Mouse (Mus musculus) spleen, postnatal 14 days (tissue): ENCODE results near the gene Rasgrf2.

Source experiments
- DNase-seq, 2 experiments: peaks; one replicate each; pipeline ENCODE4 v3.0.0; 2021 to 2022; ENCODE audit warnings: low spot score in 2 of 2

Rasgrf2 gene

DNA sequence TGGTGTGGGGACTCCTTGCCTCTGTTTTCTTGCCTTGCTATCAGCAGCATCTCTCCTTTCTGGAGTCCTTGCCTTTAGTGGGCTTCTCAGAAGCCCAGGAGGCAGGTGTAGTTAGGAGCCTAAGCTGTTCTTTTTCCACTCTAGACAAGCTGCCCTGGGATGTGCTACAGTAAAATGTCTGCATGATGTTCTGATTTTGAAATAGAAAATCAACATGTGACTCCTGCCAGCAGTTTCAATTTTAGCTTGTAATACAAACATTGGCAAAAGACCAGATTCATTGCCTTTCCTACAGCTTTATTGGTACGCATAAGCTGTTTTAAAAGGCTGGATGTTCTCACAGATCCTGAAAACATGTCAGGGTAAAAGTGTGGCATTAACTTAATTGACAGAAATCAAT lies 176.3 kb downstream of the Rasgrf2 start:
- DNase-seq = no peak

GRCm38 (mm10) chr13:91940113-91940512 lies 191.3 kb downstream of the Rasgrf2 start:
- DNase-seq = no peak

DNA sequence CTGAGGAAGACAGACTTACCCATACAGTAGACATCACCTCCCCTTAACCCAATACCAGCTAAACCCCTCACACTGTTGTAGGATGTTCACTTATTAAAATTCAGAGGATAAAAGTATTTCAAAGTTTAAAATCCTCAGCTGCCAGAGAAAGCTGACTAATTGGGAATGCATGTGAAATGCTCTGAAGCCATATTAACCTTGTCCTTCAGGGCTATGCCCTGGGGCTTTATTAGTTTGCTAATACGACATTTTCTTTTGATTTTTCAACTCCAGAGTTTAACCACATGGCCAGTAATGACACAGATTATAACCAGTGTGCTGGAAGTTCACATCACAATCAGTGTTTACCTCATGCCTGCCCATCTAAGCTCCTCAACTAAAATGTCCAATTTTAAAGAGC lies 192.6 kb downstream of the Rasgrf2 start:
- DNase-seq = no peak

DNA sequence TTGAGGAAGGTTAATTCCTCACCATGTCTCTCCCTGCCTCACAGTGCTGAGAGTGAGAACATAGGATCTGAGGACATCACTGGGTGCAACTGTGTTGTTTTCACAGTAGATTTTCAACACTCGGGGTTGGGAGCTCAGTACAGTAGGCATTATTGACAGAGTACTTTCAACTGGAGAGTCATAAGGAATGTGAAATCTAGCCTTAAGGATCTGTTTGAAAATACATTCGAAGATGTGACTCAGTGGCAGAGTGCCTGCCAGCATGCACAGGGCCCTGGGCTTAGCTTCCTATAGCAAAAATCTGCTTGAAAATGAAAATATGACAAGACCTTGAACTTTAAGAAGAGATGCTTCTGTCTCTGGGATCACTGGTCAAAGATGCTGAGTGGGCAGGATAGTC lies 194.2 kb downstream of the Rasgrf2 start:
- DNase-seq = no peak

DNA sequence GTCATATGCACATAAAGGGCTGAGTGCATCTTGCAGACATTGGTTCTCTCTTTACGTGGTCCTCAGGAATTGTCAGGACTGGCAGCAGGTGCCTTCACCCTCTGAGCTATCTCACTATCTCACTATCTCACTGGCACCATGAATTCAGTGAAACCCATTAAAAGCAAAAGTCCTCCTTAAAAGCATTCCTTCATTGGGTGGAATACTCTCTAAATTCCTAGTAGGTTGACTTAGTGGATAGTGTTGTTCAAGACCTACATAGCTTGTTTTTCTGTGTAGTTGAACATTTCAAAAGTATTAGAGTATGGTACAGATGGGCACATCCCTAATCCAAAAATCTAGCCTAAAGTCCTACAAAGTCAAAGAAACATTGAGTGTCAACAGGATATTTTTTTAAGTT lies 199.3 kb downstream of the Rasgrf2 start:
- no peak for DNase-seq

GRCm38 (mm10) chr13:91929943-91930726 lies 201.3 kb downstream of the Rasgrf2 start:
- no peak for DNase-seq

DNA sequence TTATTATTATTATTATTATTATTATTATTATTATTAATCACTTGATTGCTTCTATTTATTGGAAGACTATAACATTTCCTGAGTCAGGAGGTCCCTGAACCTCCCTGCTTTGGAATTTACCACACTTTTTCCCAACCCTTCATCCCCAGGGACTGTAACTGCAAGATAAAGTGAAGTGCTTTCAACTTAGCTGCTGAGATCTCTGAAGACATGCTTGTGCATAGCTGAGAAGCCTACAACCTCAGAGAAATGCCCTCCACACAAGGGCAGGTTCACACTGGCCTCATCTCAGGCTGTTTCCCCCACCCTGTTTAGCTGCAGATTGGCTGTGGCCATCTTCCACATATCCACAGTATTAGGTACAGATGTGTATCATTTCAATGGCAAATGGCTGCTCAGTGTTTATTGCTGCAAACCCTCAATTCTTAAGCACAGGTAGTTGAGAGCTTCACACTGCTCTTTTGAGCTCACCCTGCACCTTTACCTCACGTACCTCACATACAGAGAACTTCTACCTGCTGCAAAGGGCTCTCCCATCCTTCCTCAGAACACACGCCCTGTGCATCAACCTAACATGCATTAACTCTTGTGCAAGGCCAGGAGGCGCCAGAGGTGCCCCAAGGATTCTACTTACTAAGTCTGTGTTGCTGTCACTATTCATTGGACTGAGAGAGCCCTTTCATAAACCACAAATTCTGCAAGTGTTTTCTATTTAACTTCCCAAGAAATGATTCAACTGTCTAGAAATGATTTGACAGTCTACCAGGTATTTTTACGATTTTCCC lies 202.7 kb downstream of the Rasgrf2 start:
- DNase-seq = no peak

GRCm38 (mm10) chr13:91921010-91921409 lies 210.4 kb downstream of the Rasgrf2 start:
- no peak for DNase-seq

GRCm38 (mm10) chr13:91918764-91919163 lies 212.7 kb downstream of the Rasgrf2 start:
- no peak for DNase-seq

DNA sequence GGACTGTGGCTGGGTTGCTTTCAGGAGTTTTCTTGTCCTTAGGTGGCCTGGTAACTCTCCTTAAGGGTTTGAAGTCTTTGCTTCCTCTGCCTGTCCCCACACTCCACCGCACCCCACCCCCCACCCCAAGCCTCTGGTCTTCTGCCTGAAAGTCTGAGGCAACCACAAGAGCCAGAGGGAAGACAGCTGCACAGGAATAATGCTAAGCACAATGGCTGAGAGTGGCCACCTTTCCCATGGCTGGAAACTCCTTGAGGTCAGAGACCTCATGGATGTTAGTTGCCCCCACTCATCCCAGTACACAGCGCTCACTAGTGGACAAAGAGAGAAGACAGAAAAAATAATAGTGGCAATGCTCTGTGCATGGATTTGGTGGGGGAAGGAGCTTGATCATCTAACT lies 213.6 kb downstream of the Rasgrf2 start:
- DNase-seq = no peak

- no peak for DNase-seq
Observed at GRCm38 (mm10) chr13:91916308-91916707, 215.1 kb downstream of the Rasgrf2 start.

- DNase-seq = no peak
Observed at GRCm38 (mm10) chr13:91915582-91916239, 215.7 kb downstream of the Rasgrf2 start.

DNA sequence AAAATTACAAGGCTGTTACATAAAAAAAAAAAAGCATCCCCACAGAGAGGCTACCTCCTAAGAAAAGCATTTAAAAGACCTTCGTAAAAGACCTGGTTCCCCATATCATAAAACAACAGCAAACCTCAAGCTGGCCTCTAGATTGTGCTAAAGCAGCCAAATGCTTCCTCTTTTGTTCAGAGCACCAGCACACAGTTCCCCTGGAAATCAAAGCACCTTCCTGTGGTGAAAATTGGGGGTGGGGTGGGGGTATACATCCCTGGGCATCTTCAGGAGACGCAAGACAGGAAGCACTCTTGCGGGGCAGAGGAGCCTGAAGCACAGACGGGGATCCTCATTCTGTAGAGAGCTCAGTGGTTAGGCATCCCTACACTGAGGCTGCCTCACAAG lies 216.3 kb downstream of the Rasgrf2 start:
- DNase-seq = no peak

DNA sequence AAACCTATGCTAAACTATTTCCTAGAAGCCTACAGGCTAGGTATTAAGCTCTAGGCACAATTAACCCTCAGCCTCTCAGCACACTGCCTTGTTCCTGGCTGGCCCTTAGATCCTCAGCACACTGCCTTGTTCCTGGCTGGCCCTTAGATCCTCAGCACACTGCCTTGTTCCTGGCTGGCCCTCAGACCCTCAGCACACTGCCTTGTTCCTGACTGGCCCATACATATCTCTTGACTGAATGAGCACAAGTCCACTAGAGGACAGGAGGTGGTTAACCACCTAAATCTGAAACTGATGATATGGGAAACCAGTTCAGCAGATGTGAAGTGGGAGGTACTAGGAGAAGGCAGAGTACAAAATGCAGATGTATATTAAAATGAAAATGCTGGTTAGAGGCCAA lies 219.8 kb downstream of the Rasgrf2 start:
- no peak for DNase-seq

- DNase-seq = no peak
Observed at GRCm38 (mm10) chr13:91911211-91911610, 220.2 kb downstream of the Rasgrf2 start.

DNA sequence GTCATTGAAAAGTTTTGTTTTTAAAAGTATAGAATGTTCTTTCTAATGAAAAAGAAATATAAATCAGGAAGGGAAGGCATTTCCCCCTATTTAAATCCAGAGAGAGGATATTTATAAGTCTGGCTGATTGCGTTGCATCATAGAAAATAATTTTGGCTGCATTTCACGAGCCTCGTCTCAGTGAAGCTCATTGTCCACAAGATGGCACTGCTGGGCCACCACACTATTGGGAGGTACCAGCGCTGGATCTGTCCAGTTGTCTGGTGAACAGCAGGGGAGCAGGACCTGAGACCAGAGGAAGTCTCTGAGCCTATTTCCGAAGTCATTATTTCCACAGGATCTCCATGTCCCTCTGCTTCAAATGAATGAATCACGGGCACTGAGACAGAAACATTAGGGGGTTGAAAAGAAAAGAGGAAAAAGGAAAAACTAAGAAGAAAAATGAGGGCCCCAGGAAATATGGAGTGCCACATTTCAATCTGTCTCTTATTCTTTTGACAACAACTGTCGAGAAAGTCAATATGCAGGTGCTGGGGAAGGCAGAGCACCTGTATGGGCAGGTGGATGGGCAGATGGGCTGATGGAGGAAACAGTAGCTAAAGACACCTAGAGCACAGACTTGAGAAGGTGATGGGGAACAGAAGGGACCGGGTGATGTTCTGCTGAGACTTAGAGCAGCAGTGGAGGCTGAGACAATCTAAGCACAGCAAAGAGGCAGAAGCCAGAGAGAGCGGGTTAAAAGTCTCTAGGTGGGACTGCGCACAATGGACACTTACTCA lies 223.1 kb downstream of the Rasgrf2 start:
- DNase-seq = peak; percentile 15 to 62

DNA sequence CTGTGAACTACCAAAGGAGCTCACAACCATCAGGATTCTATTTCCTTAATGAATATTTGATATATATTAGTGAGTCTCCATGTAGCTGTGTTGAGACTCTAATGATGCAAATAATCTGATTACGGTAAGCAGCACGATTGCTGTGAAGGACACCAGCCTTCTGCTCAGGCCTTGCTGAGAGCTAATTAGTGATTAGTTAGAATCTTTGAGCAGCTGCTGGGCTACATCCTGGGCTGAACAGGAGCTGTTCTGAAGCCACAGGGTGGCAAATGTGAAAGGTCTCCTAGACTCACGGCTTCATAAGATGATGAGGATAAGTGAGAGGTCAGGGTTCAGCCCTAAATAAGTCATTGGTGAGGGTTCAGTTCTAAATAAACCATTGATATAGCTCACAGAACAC lies 225.1 kb downstream of the Rasgrf2 start:
- DNase-seq = no peak

- DNase-seq = no peak
Observed at GRCm38 (mm10) chr13:91896476-91896875, 235.0 kb downstream of the Rasgrf2 start.

- DNase-seq = no peak
Observed at GRCm38 (mm10) chr13:91893132-91893531, 238.3 kb downstream of the Rasgrf2 start.

DNA sequence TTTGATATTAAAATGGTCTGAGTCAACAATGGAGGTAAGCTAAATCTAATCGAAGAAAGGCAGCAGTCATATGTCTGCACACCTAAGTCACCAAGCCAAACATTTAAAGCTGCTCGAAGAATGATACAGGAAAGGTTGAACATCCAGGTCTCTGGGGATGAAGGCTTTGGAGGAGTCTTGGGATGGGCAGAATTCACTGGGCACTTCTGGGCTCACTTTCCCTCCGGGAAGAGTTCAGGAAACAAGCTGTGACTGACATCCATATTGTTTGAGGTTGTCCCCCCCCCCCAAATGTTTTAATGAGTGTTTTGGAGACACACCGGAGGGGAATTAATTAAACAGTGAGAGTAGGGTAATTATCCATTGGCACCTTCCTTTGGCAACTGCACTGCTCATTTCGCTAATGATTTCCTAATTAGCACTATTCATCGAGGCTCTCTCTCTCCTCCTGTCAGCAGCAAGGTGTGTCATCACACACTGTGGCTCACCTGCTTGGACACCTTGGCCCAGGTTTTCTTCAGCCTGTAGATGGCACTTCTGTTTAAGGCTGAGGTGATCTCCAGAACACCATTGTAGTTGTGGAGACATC lies 241.3 kb downstream of the Rasgrf2 start:
- no peak for DNase-seq

DNA sequence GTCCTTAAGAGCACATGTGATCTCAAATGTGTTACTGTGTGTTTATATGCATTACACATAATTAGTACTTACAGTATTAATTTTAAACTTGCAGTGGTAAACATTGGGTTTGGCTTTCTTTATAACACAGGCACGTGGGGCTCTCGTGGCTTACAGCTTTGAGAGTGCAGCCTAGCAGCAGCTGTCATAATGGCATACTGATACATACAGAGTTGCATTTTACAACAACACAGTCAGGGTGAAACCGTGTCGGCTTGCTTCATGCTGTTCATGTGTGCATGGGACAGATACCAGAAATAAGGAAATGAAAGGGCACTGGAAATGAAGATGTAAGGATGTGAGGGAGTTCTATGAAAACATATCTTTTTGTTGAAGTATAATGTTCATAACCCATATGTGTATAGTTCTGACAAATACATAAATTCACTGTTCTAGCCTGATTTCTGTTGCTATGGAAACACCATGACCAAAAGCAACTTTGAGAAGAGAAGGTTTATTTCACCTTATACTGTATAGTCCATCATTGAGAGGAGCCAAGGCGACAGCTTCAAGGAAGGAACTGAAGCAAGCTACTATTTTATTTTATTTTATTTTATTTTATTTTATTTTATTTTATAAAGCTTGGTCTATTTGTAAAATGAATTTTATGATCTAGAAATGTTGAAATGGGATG lies 246.6 kb downstream of the Rasgrf2 start:
- DNase-seq = no peak
